Mouse (Mus musculus): ENCODE measurements around the gene Nisch. TPM values are rescaled to one million over a fixed set of nuclear protein-coding genes. Genes with fewer than 3 reads are reported as not detected.
A peak's percentile ranks its signal among the peaks of the same experiment; 100 is the strongest.

Gene Nisch
- total and polyA plus RNA-seq, 2 experiments: 66.7 to 152 TPM

DNA sequence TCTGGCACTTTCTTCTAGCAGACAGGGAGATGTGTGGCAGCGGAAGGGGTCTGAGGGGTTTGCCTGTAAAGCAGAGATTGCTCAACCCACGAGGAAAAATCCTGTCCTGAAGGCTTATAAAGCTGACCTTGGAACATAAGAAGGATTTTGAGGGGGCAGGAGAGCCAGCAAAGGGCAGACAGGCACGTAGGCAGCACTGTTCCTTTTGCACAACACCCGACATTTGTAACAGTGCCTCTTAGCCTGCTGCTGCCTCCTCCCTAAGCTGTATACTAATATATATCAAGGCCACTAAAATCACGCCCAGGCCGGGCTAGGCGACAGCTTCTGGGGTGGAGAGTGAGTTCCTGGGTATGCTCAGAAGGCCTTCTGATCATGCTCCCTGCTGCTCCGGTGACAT lies 13.7 kb upstream of the Nisch start:
- Histone ChIP-seq H3K27ac (replicated peaks; ENCODE audit: insufficient read depth, low read depth, low read length) (no peak overlapping the region), H3K9ac (ENCODE audit: low read depth, low read length) (no peak overlapping the region), H3K4me1 (ENCODE audit: control insufficient read depth, insufficient read depth, low read length) (no peaks in the 10 kb centered on the region), H3K4me3 (ENCODE audit: insufficient read depth, low read depth, low read length) (no peak overlapping the region), H3K36me3 (ENCODE audit: control insufficient read depth, insufficient read depth, low read length) (no peaks in the 10 kb centered on the region), H3K27me3 (ENCODE audit: control insufficient read depth, insufficient read depth, low read length) (no peaks in the 10 kb centered on the region), H3K79me2 (ENCODE audit: control insufficient read depth, insufficient read depth, low read length) (no peaks in the 10 kb centered on the region)
- 77% methylated on average over 8 of the region's 8 CpGs for WGBS
- DNase-seq (ENCODE audit: extremely low read depth, low read depth, low spot score): no peak
- TF ChIP-seq POLR2A (IDR thresholded peaks at IDR 0.05; ENCODE audit: extremely low read depth, insufficient read depth, low read length): no peak
- no peak for TF ChIP-seq CTCF (IDR thresholded peaks at IDR 0.05; ENCODE audit: low read depth, low read length)

DNA sequence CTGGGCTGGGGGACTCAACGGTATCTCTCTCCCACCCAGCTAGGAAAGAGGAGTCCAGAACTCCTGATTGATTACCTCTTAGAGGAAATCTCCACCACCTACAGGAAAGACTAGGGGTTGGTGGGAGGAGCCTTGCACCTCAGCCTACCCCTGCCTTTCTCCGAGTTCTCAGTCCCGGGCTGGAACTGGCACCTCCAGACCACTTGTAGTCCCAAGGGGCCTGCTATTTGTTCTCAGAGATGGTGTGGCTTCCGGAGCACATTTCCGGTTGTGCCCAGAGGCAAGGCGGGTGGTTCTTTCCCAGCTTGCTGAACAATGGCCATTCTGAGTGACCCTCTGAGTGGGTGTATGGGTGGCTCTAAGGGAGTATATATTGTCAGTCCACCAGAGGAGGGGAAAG lies 11.5 kb upstream of the Nisch start:
- 81% methylated on average over 6 of the region's 6 CpGs for WGBS
- no peaks in the 10 kb centered on the region for H3K36me3 ChIP-seq (ENCODE audit: control insufficient read depth, insufficient read depth, low read length)
- H3K27ac ChIP-seq (replicated peaks; ENCODE audit: insufficient read depth, low read depth, low read length): no peak overlapping the region
- no peaks in the 10 kb centered on the region for H3K4me1 ChIP-seq (ENCODE audit: control insufficient read depth, insufficient read depth, low read length)
- DNase-seq (ENCODE audit: extremely low read depth, low read depth, low spot score): no peak
- H3K27me3 ChIP-seq (ENCODE audit: control insufficient read depth, insufficient read depth, low read length): no peaks in the 10 kb centered on the region
- H3K4me3 ChIP-seq (ENCODE audit: insufficient read depth, low read depth, low read length): no peak overlapping the region
- TF ChIP-seq CTCF (IDR thresholded peaks at IDR 0.05; ENCODE audit: low read depth, low read length) (no peak), POLR2A (IDR thresholded peaks at IDR 0.05; ENCODE audit: extremely low read depth, insufficient read depth, low read length) (no peak)
- no peaks in the 10 kb centered on the region for H3K79me2 ChIP-seq (ENCODE audit: control insufficient read depth, insufficient read depth, low read length)
- H3K9ac ChIP-seq (ENCODE audit: low read depth, low read length): no peak overlapping the region

DNA sequence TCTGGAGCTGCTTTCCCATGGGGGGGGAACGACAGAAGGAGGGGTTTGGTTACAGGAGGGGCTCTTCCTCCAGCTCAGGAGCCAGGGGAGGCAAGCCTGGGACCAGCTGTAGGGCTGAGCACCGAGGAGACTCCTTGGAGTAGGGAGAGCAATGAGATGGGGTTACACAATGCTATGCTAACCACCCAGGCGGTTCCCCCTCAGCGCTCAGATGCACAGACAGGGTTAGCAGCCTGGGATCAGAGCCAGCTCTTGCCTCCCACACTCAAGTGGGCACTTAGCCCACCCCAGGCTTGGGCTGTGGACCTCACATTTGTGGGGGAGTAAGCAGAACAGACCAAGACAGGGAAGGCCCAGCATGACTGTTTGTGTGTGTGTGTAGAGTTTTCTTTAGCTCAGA lies 10.2 kb upstream of the Nisch start:
- no peak overlapping the region for H3K9ac ChIP-seq (ENCODE audit: low read depth, low read length)
- WGBS: 78% methylated on average over 4 of the region's 4 CpGs
- no peak overlapping the region for H3K27ac ChIP-seq (replicated peaks; ENCODE audit: insufficient read depth, low read depth, low read length)
- no peaks in the 10 kb centered on the region for H3K79me2 ChIP-seq (ENCODE audit: control insufficient read depth, insufficient read depth, low read length)
- no peaks in the 10 kb centered on the region for H3K36me3 ChIP-seq (ENCODE audit: control insufficient read depth, insufficient read depth, low read length)
- H3K4me1 ChIP-seq (ENCODE audit: control insufficient read depth, insufficient read depth, low read length): no peaks in the 10 kb centered on the region
- no peak overlapping the region for H3K4me3 ChIP-seq (ENCODE audit: insufficient read depth, low read depth, low read length)
- DNase-seq (ENCODE audit: extremely low read depth, low read depth, low spot score): no peak
- no peak for TF ChIP-seq POLR2A (IDR thresholded peaks at IDR 0.05; ENCODE audit: extremely low read depth, insufficient read depth, low read length)
- TF ChIP-seq CTCF (IDR thresholded peaks at IDR 0.05; ENCODE audit: low read depth, low read length): no peak
- H3K27me3 ChIP-seq (ENCODE audit: control insufficient read depth, insufficient read depth, low read length): no peaks in the 10 kb centered on the region

DNA sequence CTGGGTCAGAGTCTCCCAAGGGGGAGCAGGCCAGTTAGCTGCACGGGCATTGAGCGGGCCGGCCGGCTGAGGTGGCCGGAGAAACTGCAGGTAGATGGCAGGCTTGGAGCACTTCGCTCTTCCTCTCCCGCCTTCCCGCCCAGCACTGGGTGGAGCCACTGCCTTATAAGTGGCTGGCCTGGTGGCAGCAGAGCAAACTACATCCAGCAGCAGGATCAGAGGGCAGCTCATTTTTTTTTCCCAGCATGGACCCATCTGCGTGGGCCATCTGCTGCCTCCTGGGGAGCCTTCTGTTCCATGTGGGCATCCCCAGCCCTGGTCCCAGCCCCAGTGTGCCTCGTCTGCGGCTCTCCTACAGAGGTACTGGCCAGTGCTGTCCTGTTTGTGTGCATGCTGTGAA lies 920 bp upstream of the Nisch start, which contains the start of gene Sema3g:
Gene Sema3g, plus strand, starts transcription at position 195 of the 400 bp plus-strand sequence.
- 13% methylated on average over 11 of the region's 11 CpGs for WGBS

DNA sequence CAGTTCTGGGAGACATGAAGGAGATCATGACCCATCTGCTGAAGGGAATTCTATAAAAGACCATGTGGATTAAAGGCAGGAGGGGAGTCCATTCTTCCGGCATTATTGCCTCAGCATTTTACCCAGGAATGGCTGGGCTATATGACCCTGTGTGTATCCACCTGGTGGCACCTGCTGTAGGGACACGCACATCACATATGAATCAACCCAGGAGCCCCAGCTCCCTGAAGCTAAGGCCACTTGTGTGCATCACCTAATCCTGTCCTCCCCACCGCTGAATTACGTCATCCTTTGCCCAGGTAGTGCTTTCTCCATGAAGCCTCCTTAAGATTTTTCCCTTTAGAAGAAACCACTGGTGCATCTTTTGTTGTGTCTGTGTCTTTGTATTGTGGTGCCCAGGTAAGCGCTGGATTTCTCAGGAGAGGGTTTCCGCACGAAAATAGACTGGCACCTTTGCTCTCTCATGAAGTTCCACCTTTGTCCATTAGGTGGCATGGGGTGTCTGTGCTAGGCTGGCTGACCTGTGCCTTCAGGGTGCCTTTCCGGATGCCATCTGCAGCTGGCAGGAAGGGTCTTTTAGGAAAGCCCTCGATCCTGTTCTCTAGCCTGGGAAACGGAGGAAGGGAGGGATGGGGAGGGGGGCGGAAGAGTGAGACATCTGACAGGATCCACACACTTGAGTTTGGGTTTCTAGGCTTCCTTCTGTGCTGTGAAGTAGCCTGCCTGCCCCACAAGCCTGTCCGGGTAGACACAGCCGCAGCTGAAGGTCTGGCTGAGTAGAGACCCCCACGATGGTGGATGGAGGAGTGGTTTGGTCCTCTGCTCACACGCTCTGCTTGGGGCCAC lies 1.4 kb downstream of the Nisch start:
- no peak overlapping the region for H3K4me3 ChIP-seq (ENCODE audit: insufficient read depth, low read depth, low read length)
- H3K79me2 ChIP-seq (ENCODE audit: control insufficient read depth, insufficient read depth, low read length): no peaks in the 10 kb centered on the region
- peak; percentile 40 for DNase-seq (ENCODE audit: extremely low read depth, low read depth, low spot score)
- no peak overlapping the region for H3K9ac ChIP-seq (ENCODE audit: low read depth, low read length)
- WGBS: 38% methylated on average over 15 of the region's 15 CpGs
- no peaks in the 10 kb centered on the region for H3K4me1 ChIP-seq (ENCODE audit: control insufficient read depth, insufficient read depth, low read length)
- no peaks in the 10 kb centered on the region for H3K27me3 ChIP-seq (ENCODE audit: control insufficient read depth, insufficient read depth, low read length)
- no peak for TF ChIP-seq POLR2A (IDR thresholded peaks at IDR 0.05; ENCODE audit: extremely low read depth, insufficient read depth, low read length)
- TF ChIP-seq CTCF (IDR thresholded peaks at IDR 0.05; ENCODE audit: low read depth, low read length): peak; percentile 91
- H3K36me3 ChIP-seq (ENCODE audit: control insufficient read depth, insufficient read depth, low read length): no peaks in the 10 kb centered on the region
- no peak overlapping the region for H3K27ac ChIP-seq (replicated peaks; ENCODE audit: insufficient read depth, low read depth, low read length)

More for the DNA sequence above, 920 bp upstream of the Nisch start, which contains the start of gene Sema3g:
- H3K27me3 ChIP-seq (ENCODE audit: control insufficient read depth, insufficient read depth, low read length): no peaks in the 10 kb centered on the region
- no peak within 1 kb of the TSS for H3K27ac ChIP-seq (replicated peaks; ENCODE audit: insufficient read depth, low read depth, low read length)
- H3K9ac ChIP-seq (ENCODE audit: low read depth, low read length): no peak within 1 kb of the TSS
- H3K4me1 ChIP-seq (ENCODE audit: control insufficient read depth, insufficient read depth, low read length): no peaks in the 10 kb centered on the region
- H3K36me3 ChIP-seq (ENCODE audit: control insufficient read depth, insufficient read depth, low read length): no peaks in the 10 kb centered on the region
- peak; percentile 58 for TF ChIP-seq CTCF (IDR thresholded peaks at IDR 0.05; ENCODE audit: low read depth, low read length)
- TF ChIP-seq POLR2A (IDR thresholded peaks at IDR 0.05; ENCODE audit: extremely low read depth, insufficient read depth, low read length): no peak
- peak; percentile 31 for DNase-seq (ENCODE audit: extremely low read depth, low read depth, low spot score)
- H3K79me2 ChIP-seq (ENCODE audit: control insufficient read depth, insufficient read depth, low read length): no peaks in the 10 kb centered on the region
- H3K4me3 ChIP-seq (ENCODE audit: insufficient read depth, low read depth, low read length): no peak within 1 kb of the TSS

DNA sequence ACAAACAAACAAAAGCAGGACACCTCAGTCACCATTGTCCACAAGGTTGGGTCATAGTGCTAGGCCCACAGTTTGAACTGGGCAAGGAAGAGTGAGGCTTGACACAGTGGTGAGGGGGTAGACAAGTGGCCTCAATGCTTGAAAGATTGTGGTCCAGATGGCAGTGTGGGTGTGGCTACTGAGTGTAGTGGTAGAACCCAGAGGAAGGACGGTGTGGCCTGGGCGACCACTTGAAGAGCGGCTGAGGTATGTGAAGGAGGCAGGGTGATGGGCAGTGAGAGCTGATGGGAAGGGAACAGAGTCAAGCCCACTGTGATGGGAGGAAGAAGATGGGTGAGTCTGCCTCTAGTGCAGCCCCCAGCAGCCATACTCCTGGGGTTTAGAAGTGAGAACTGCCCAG lies 2.1 kb downstream of the Nisch start:
- Histone ChIP-seq H3K27ac (replicated peaks; ENCODE audit: insufficient read depth, low read depth, low read length) (no peak overlapping the region), H3K4me3 (ENCODE audit: insufficient read depth, low read depth, low read length) (no peak overlapping the region), H3K9ac (ENCODE audit: low read depth, low read length) (no peak overlapping the region), H3K4me1 (ENCODE audit: control insufficient read depth, insufficient read depth, low read length) (no peaks in the 10 kb centered on the region), H3K36me3 (ENCODE audit: control insufficient read depth, insufficient read depth, low read length) (no peaks in the 10 kb centered on the region), H3K27me3 (ENCODE audit: control insufficient read depth, insufficient read depth, low read length) (no peaks in the 10 kb centered on the region), H3K79me2 (ENCODE audit: control insufficient read depth, insufficient read depth, low read length) (no peaks in the 10 kb centered on the region)
- TF ChIP-seq CTCF (IDR thresholded peaks at IDR 0.05; ENCODE audit: low read depth, low read length): no peak
- no peak for TF ChIP-seq POLR2A (IDR thresholded peaks at IDR 0.05; ENCODE audit: extremely low read depth, insufficient read depth, low read length)
- WGBS: 90% methylated on average over 3 of the region's 3 CpGs
- no peak for DNase-seq (ENCODE audit: extremely low read depth, low read depth, low spot score)

Data from liver, adult 2 months (tissue).